Mouse (Mus musculus) splenic B cell, adult 2 months (primary cell): ENCODE measurements around the gene Plcb4.
"Not testable (repeated sequence)": the region's sequence is repeated elsewhere in the genome, so short reads cannot be mapped to it uniquely, and the experiment has no call there.

Experiments used
- DNase-seq: peaks from one replicate; pipeline ENCODE4 v3.0.0-alpha.2; 2011; ENCODE audit warnings: low read depth, low spot score
- H3K27me3 ChIP-seq: 2 replicates; pipeline ENCODE4 v1.6.1; 2012; ENCODE audit warnings: mild to moderate bottlenecking, low read length, moderate library complexity, mixed read lengths; ENCODE audit not compliant: control insufficient read depth, poor library complexity, insufficient read depth, severe bottlenecking
- H3K36me3 ChIP-seq: 2 replicates; pipeline ENCODE4 v1.6.1; 2012; ENCODE audit warnings: mild to moderate bottlenecking, low read length, moderate library complexity, mixed read lengths; ENCODE audit not compliant: control insufficient read depth, poor library complexity, insufficient read depth, severe bottlenecking

Plcb4 gene

GRCm38 (mm10) chr2:135686692-135687091 lies 27.9 kb downstream of the Plcb4 start:
- Histone ChIP-seq H3K27me3 (no peaks in the 10 kb centered on the region), H3K36me3 (no peaks in the 10 kb centered on the region)
- no peak for DNase-seq

- no peak for DNase-seq
- no peaks in the 10 kb centered on the region for H3K36me3 ChIP-seq
- H3K27me3 ChIP-seq: no peaks in the 10 kb centered on the region
Measured at GRCm38 (mm10) chr2:135687585-135687984, 28.8 kb downstream of the Plcb4 start.

GRCm38 (mm10) chr2:135692568-135693488 lies 34.0 kb downstream of the Plcb4 start:
- H3K27me3 ChIP-seq: no peaks in the 10 kb centered on the region
- no peak for DNase-seq
- H3K36me3 ChIP-seq: no peaks in the 10 kb centered on the region

- Histone ChIP-seq H3K36me3 (no peaks in the 10 kb centered on the region), H3K27me3 (no peaks in the 10 kb centered on the region)
- DNase-seq: no peak
Measured at GRCm38 (mm10) chr2:135700686-135701413, 42.0 kb downstream of the Plcb4 start.

- no peak for DNase-seq
- Histone ChIP-seq H3K36me3 (no peaks in the 10 kb centered on the region), H3K27me3 (no peaks in the 10 kb centered on the region)
Measured at GRCm38 (mm10) chr2:135704673-135705072, 45.9 kb downstream of the Plcb4 start.

GRCm38 (mm10) chr2:135707305-135707704 lies 48.5 kb downstream of the Plcb4 start:
- DNase-seq: no peak
- H3K27me3 ChIP-seq: no peaks in the 10 kb centered on the region
- H3K36me3 ChIP-seq: no peaks in the 10 kb centered on the region

GRCm38 (mm10) chr2:135708386-135708785 lies 49.6 kb downstream of the Plcb4 start:
- DNase-seq: no peak
- H3K36me3 ChIP-seq: no peaks in the 10 kb centered on the region

GRCm38 (mm10) chr2:135708796-135709195 lies 50.0 kb downstream of the Plcb4 start:
- no peaks in the 10 kb centered on the region for H3K27me3 ChIP-seq
- DNase-seq: no peak
- no peaks in the 10 kb centered on the region for H3K36me3 ChIP-seq

More at GRCm38 (mm10) chr2:135708386-135708785, 49.6 kb downstream of the Plcb4 start:
- H3K27me3 ChIP-seq: no peaks in the 10 kb centered on the region

GRCm38 (mm10) chr2:135709736-135710135 lies 50.9 kb downstream of the Plcb4 start:
- DNase-seq, H3K27me3 ChIP-seq, H3K36me3 ChIP-seq: not testable (repeated sequence)

- no peaks in the 10 kb centered on the region for H3K36me3 ChIP-seq
- no peaks in the 10 kb centered on the region for H3K27me3 ChIP-seq
- no peak for DNase-seq
Measured at GRCm38 (mm10) chr2:135711049-135711924, 52.5 kb downstream of the Plcb4 start.

GRCm38 (mm10) chr2:135711925-135712288 lies 53.1 kb downstream of the Plcb4 start:
- H3K36me3 ChIP-seq: no peaks in the 10 kb centered on the region
- no peaks in the 10 kb centered on the region for H3K27me3 ChIP-seq
- DNase-seq: no peak

- no peak for DNase-seq
- H3K27me3 ChIP-seq: no peaks in the 10 kb centered on the region
- H3K36me3 ChIP-seq: no peaks in the 10 kb centered on the region
Measured at GRCm38 (mm10) chr2:135712331-135712730, 53.5 kb downstream of the Plcb4 start.

GRCm38 (mm10) chr2:135712921-135713320 lies 54.1 kb downstream of the Plcb4 start:
- no peaks in the 10 kb centered on the region for H3K36me3 ChIP-seq
- no peaks in the 10 kb centered on the region for H3K27me3 ChIP-seq

GRCm38 (mm10) chr2:135716180-135716579 lies 57.4 kb downstream of the Plcb4 start:
- no peaks in the 10 kb centered on the region for H3K27me3 ChIP-seq
- H3K36me3 ChIP-seq: no peaks in the 10 kb centered on the region
- DNase-seq: no peak

More at GRCm38 (mm10) chr2:135712921-135713320, 54.1 kb downstream of the Plcb4 start:
- no peak for DNase-seq
